Mouse (Mus musculus): ENCODE data around the gene Gadd45g.

Gene Gadd45g

GRCm38 (mm10) chr13:51846301-51846867 is at the start of gene Gadd45g:
TSS of gene Gadd45g (plus strand) at chr13:51846678.
- peak; percentile 96 for DNase-seq (ENCODE audit: low spot score)

GRCm38 (mm10) chr13:51797899-51798746 is 48.4 kb upstream of the Gadd45g start:
- DNase-seq (ENCODE audit: low spot score) = no peak

- no peak for DNase-seq (ENCODE audit: low spot score)
These were observed 46.5 kb upstream of the Gadd45g start for GRCm38 (mm10) chr13:51799735-51800522.

GRCm38 (mm10) chr13:51800921-51801320 is 45.6 kb upstream of the Gadd45g start:
- DNase-seq (ENCODE audit: low spot score) = no peak

- no peak for DNase-seq (ENCODE audit: low spot score)
These were observed 40.8 kb upstream of the Gadd45g start for GRCm38 (mm10) chr13:51805634-51806033.

GRCm38 (mm10) chr13:51806220-51806619 is 40.3 kb upstream of the Gadd45g start:
- no peak for DNase-seq (ENCODE audit: low spot score)

GRCm38 (mm10) chr13:51808141-51808540 is 38.3 kb upstream of the Gadd45g start:
- no peak for DNase-seq (ENCODE audit: low spot score)

GRCm38 (mm10) chr13:51813621-51814615 is 32.6 kb upstream of the Gadd45g start:
- peak; percentile 71 for DNase-seq (ENCODE audit: low spot score)

GRCm38 (mm10) chr13:51814646-51815045 is 31.8 kb upstream of the Gadd45g start:
- no peak for DNase-seq (ENCODE audit: low spot score)

- DNase-seq (ENCODE audit: low spot score) = peak; percentile 45
These were observed 30.5 kb upstream of the Gadd45g start for GRCm38 (mm10) chr13:51815865-51816504.

- DNase-seq (ENCODE audit: low spot score) = no peak
These were observed 29.9 kb upstream of the Gadd45g start for GRCm38 (mm10) chr13:51816559-51817041.

GRCm38 (mm10) chr13:51818170-51818943 is 28.1 kb upstream of the Gadd45g start:
- no peak for DNase-seq (ENCODE audit: low spot score)

GRCm38 (mm10) chr13:51818944-51819326 is 27.5 kb upstream of the Gadd45g start:
- no peak for DNase-seq (ENCODE audit: low spot score)

- no peak for DNase-seq (ENCODE audit: low spot score)
These were observed 27.1 kb upstream of the Gadd45g start for GRCm38 (mm10) chr13:51819351-51819750.

- no peak for DNase-seq (ENCODE audit: low spot score)
These were observed 24.5 kb upstream of the Gadd45g start for GRCm38 (mm10) chr13:51821988-51822387.

GRCm38 (mm10) chr13:51823822-51824495 is 22.5 kb upstream of the Gadd45g start:
- no peak for DNase-seq (ENCODE audit: low spot score)

GRCm38 (mm10) chr13:51830744-51831450 is 15.6 kb upstream of the Gadd45g start:
- DNase-seq (ENCODE audit: low spot score) = peak; percentile 36

GRCm38 (mm10) chr13:51832491-51832890 is 14.0 kb upstream of the Gadd45g start:
- DNase-seq (ENCODE audit: low spot score) = no peak

GRCm38 (mm10) chr13:51833611-51834010 is 12.9 kb upstream of the Gadd45g start:
- no peak for DNase-seq (ENCODE audit: low spot score)

Measured in lung, postnatal 25 days (tissue).